Mouse (Mus musculus): ENCODE results near the gene Tbrg1. TPM values are rescaled to one million over a fixed set of nuclear protein-coding genes. Genes with fewer than 3 reads are reported as not detected.
A peak's percentile ranks its signal among the peaks of the same experiment; 100 is the strongest.

Gene Tbrg1
- polyA plus RNA-seq, 1 experiment from 2014 or later, result 98.7 TPM

DNA sequence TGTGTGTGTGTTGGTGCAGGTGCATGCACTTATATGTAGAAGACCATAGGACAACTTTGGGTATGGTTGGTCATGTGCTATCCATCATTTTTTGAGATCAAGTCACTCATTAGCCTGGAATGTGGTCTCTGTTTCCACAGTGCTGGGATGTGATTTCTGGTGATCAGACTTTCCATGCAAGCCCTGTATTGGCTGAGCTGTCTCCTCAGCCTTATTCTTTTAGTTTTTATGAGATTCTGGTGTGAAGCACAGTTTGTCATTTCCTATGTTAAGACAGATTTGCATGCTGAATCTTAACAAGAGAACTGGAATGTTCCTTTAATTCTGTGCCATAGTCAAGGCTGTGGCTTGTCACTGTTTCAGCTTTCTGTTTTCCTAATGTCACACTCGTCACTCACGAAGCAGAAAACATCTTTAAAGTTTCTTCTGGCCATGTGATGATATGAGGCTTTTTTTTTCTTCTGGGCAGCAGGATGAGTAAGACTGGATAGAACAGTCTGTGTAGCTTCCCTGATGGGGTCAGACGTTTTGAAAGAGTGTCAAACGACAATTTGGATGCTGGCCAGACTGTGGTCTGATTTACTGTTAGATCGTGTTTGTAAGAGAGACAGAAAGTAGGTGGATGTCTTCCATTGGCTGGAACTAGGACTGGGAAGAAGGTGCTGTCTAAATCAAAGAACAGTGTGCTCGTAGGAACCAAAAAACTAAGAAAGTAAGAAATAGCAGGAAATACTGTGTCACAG is 20.1 kb downstream of the Tbrg1 start:
- Histone ChIP-seq H3K9me3 (replicated peaks; ENCODE audit: control insufficient read depth, low read length, poor library complexity, severe bottlenecking) (no peaks in the 10 kb centered on the region), H3K4me3 (ENCODE audit: low read depth, low read length) (no peak overlapping the region), H3K36me3 (ENCODE audit: control insufficient read depth, insufficient read depth, low read length) (no peaks in the 10 kb centered on the region), H3K27ac (ENCODE audit: low read length) (no peak overlapping the region), H3K27me3 (ENCODE audit: control insufficient read depth, insufficient read depth, low read depth, low read length) (no peaks in the 10 kb centered on the region), H3K9ac (ENCODE audit: low read depth, low read length) (no peak overlapping the region), H3K4me1 (ENCODE audit: control insufficient read depth, insufficient read depth, low read length) (no peaks in the 10 kb centered on the region), H3K4me2 (ENCODE audit: low read length) (no peak overlapping the region)
- no peak for ATAC-seq
- WGBS, result 60% methylated on average over 6 of the region's 6 CpGs

DNA sequence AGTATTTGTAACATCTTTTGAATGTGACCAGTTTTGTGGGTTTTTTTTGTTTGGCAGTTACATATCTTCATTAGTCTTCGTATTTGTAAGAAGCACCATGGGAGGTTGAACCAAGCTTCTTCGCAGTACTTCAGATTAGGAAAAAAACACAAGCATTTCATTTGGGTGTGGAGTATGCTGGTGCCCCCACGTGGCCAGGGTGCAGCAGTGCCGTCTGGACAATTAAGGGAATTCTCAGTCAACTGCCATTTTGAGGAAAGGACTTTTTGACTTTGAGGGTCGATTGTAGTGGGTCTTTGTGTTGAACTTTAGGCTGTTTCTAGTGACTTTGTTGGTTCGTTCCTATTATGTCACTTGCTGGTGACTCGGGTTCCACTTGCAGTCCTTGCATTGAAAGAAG is 20.8 kb downstream of the Tbrg1 start:
- 12% methylated on average over 7 of the region's 7 CpGs for WGBS
- no peaks in the 10 kb centered on the region for H3K27me3 ChIP-seq (ENCODE audit: control insufficient read depth, insufficient read depth, low read depth, low read length)
- no peak for ATAC-seq

GRCm38 (mm10) chr9:37634269-37634668 is 22.8 kb downstream of the Tbrg1 start:
- ATAC-seq, result no peak
- H3K4me2 ChIP-seq (ENCODE audit: low read length), result no peak overlapping the region
- H3K9ac ChIP-seq (ENCODE audit: low read depth, low read length), result no peak overlapping the region
- H3K4me1 ChIP-seq (ENCODE audit: control insufficient read depth, insufficient read depth, low read length), result no peaks in the 10 kb centered on the region
- no peaks in the 10 kb centered on the region for H3K36me3 ChIP-seq (ENCODE audit: control insufficient read depth, insufficient read depth, low read length)
- WGBS, result 82% methylated on average over 3 of the region's 3 CpGs
- no peak overlapping the region for H3K4me3 ChIP-seq (ENCODE audit: low read depth, low read length)
- no peak overlapping the region for H3K27ac ChIP-seq (ENCODE audit: low read length)
- no peaks in the 10 kb centered on the region for H3K27me3 ChIP-seq (ENCODE audit: control insufficient read depth, insufficient read depth, low read depth, low read length)
- no peaks in the 10 kb centered on the region for H3K9me3 ChIP-seq (replicated peaks; ENCODE audit: control insufficient read depth, low read length, poor library complexity, severe bottlenecking)

More for the DNA sequence above, 20.8 kb downstream of the Tbrg1 start:
- Histone ChIP-seq H3K4me2 (ENCODE audit: low read length) (no peak overlapping the region), H3K4me1 (ENCODE audit: control insufficient read depth, insufficient read depth, low read length) (no peaks in the 10 kb centered on the region), H3K27ac (ENCODE audit: low read length) (no peak overlapping the region), H3K9me3 (replicated peaks; ENCODE audit: control insufficient read depth, low read length, poor library complexity, severe bottlenecking) (no peaks in the 10 kb centered on the region), H3K4me3 (ENCODE audit: low read depth, low read length) (no peak overlapping the region), H3K9ac (ENCODE audit: low read depth, low read length) (no peak overlapping the region), H3K36me3 (ENCODE audit: control insufficient read depth, insufficient read depth, low read length) (no peaks in the 10 kb centered on the region)

DNA sequence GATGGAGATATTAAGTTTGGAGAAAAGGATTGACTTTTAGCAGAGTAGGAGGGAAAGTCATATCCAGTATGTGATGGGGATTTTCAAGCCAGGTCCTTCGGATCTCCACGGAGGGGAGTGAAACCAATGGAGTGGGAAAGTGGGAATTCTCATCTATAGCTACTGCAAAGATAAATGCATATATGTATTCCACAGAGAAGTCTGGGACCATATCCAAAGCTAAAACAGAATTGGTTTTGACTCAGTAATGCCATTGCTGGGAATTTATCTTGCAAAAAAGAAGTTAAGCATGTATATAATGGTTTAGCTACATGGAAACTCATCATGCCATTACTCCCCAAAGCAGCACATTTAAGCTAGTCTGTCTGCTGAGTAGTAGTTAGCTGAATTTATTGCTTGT is 24.8 kb downstream of the Tbrg1 start:
- Histone ChIP-seq H3K27ac (ENCODE audit: low read length) (no peak overlapping the region), H3K27me3 (ENCODE audit: control insufficient read depth, insufficient read depth, low read depth, low read length) (no peaks in the 10 kb centered on the region), H3K9ac (ENCODE audit: low read depth, low read length) (no peak overlapping the region), H3K9me3 (replicated peaks; ENCODE audit: control insufficient read depth, low read length, poor library complexity, severe bottlenecking) (no peaks in the 10 kb centered on the region), H3K4me2 (ENCODE audit: low read length) (no peak overlapping the region), H3K4me3 (ENCODE audit: low read depth, low read length) (no peak overlapping the region), H3K4me1 (ENCODE audit: control insufficient read depth, insufficient read depth, low read length) (no peaks in the 10 kb centered on the region), H3K36me3 (ENCODE audit: control insufficient read depth, insufficient read depth, low read length) (no peaks in the 10 kb centered on the region)
- WGBS, result 93% methylated on average over 2 of the region's 2 CpGs
- no peak for ATAC-seq

GRCm38 (mm10) chr9:37629941-37630340 is 27.2 kb downstream of the Tbrg1 start:
- 96% methylated on average over 2 of the region's 2 CpGs for WGBS

DNA sequence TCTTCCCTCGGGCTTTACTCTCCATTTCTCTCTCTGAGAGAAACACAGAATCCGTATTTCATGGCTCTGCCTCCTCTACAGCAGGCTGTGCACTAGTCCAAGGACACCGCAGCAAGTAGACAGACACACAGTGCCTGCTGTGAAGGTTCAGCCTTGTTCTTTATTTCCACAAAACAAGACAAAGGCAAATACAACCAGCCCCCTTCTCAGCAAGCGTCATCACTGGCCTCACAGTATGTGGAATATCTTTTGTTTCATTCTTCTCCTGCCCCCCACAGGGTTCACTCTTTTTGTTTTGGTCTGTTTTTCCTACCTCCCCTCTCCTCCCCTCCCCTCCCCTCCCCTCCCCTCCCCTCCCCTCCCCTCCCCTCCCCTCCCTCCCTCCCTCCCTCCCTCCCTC is 28.5 kb downstream of the Tbrg1 start:
- ATAC-seq, result no peak
- peaks cover 21% of the 10 kb centered on the region for H3K4me1 ChIP-seq (ENCODE audit: control insufficient read depth, insufficient read depth, low read length)
- H3K9me3 ChIP-seq (replicated peaks; ENCODE audit: control insufficient read depth, low read length, poor library complexity, severe bottlenecking), result no peaks in the 10 kb centered on the region
- no peak overlapping the region for H3K9ac ChIP-seq (ENCODE audit: low read depth, low read length)
- H3K27ac ChIP-seq (ENCODE audit: low read length), result no peak overlapping the region
- 39% methylated on average over 4 of the region's 4 CpGs for WGBS
- no peak overlapping the region for H3K4me3 ChIP-seq (ENCODE audit: low read depth, low read length)
- H3K4me2 ChIP-seq (ENCODE audit: low read length), result no peak overlapping the region
- no peaks in the 10 kb centered on the region for H3K27me3 ChIP-seq (ENCODE audit: control insufficient read depth, insufficient read depth, low read depth, low read length)
- no peaks in the 10 kb centered on the region for H3K36me3 ChIP-seq (ENCODE audit: control insufficient read depth, insufficient read depth, low read length)

More at GRCm38 (mm10) chr9:37629941-37630340, 27.2 kb downstream of the Tbrg1 start:
- no peak overlapping the region for H3K27ac ChIP-seq (ENCODE audit: low read length)
- H3K9me3 ChIP-seq (replicated peaks; ENCODE audit: control insufficient read depth, low read length, poor library complexity, severe bottlenecking), result no peaks in the 10 kb centered on the region
- H3K4me1 ChIP-seq (ENCODE audit: control insufficient read depth, insufficient read depth, low read length), result peaks cover 18% of the 10 kb centered on the region
- H3K36me3 ChIP-seq (ENCODE audit: control insufficient read depth, insufficient read depth, low read length), result no peaks in the 10 kb centered on the region
- no peak overlapping the region for H3K4me3 ChIP-seq (ENCODE audit: low read depth, low read length)
- no peak for ATAC-seq
- H3K27me3 ChIP-seq (ENCODE audit: control insufficient read depth, insufficient read depth, low read depth, low read length), result no peaks in the 10 kb centered on the region
- no peak overlapping the region for H3K9ac ChIP-seq (ENCODE audit: low read depth, low read length)
- no peak overlapping the region for H3K4me2 ChIP-seq (ENCODE audit: low read length)

GRCm38 (mm10) chr9:37627263-37627662 is 29.8 kb downstream of the Tbrg1 start:
- 89% methylated on average over 1 of the region's 1 CpGs for WGBS
- Histone ChIP-seq H3K27ac (ENCODE audit: low read length) (no peak overlapping the region), H3K4me2 (ENCODE audit: low read length) (no peak overlapping the region), H3K9ac (ENCODE audit: low read depth, low read length) (no peak overlapping the region), H3K9me3 (replicated peaks; ENCODE audit: control insufficient read depth, low read length, poor library complexity, severe bottlenecking) (no peaks in the 10 kb centered on the region), H3K4me3 (ENCODE audit: low read depth, low read length) (no peak overlapping the region), H3K27me3 (ENCODE audit: control insufficient read depth, insufficient read depth, low read depth, low read length) (no peaks in the 10 kb centered on the region), H3K36me3 (ENCODE audit: control insufficient read depth, insufficient read depth, low read length) (no peaks in the 10 kb centered on the region), H3K4me1 (ENCODE audit: control insufficient read depth, insufficient read depth, low read length) (peaks cover 21% of the 10 kb centered on the region)
- no peak for ATAC-seq

- H3K27me3 ChIP-seq (ENCODE audit: control insufficient read depth, insufficient read depth, low read depth, low read length), result no peaks in the 10 kb centered on the region
- H3K4me1 ChIP-seq (ENCODE audit: control insufficient read depth, insufficient read depth, low read length), result peaks cover 21% of the 10 kb centered on the region
- no peaks in the 10 kb centered on the region for H3K9me3 ChIP-seq (replicated peaks; ENCODE audit: control insufficient read depth, low read length, poor library complexity, severe bottlenecking)
- WGBS, result 7% methylated on average over 3 of the region's 3 CpGs
- H3K36me3 ChIP-seq (ENCODE audit: control insufficient read depth, insufficient read depth, low read length), result no peaks in the 10 kb centered on the region
- no peak overlapping the region; the same call in 1 of the 2 replicates for H3K4me3 ChIP-seq (ENCODE audit: low read depth, low read length)
- ATAC-seq, result peak; percentile 62
- peak overlapping the region; percentile 35; the same call in 1 of the 2 replicates for H3K9ac ChIP-seq (ENCODE audit: low read depth, low read length)
- H3K4me2 ChIP-seq (ENCODE audit: low read length), result peak overlapping the region; percentile 46
- H3K27ac ChIP-seq (ENCODE audit: low read length), result peak overlapping the region; percentile 93
Observed at GRCm38 (mm10) chr9:37626103-37626567, 31.0 kb downstream of the Tbrg1 start.

GRCm38 (mm10) chr9:37625641-37626040 is 31.5 kb downstream of the Tbrg1 start:
- peak; percentile 91 for ATAC-seq

More at GRCm38 (mm10) chr9:37625641-37626040, 31.5 kb downstream of the Tbrg1 start:
- Histone ChIP-seq H3K4me2 (ENCODE audit: low read length) (peak overlapping the region; percentile 46), H3K36me3 (ENCODE audit: control insufficient read depth, insufficient read depth, low read length) (no peaks in the 10 kb centered on the region), H3K4me3 (ENCODE audit: low read depth, low read length) (no peak overlapping the region), H3K4me1 (ENCODE audit: control insufficient read depth, insufficient read depth, low read length) (peaks cover 21% of the 10 kb centered on the region), H3K27me3 (ENCODE audit: control insufficient read depth, insufficient read depth, low read depth, low read length) (no peaks in the 10 kb centered on the region), H3K27ac (ENCODE audit: low read length) (peak overlapping the region; percentile 93), H3K9me3 (replicated peaks; ENCODE audit: control insufficient read depth, low read length, poor library complexity, severe bottlenecking) (no peaks in the 10 kb centered on the region), H3K9ac (ENCODE audit: low read depth, low read length) (peak overlapping the region; percentile 35)
- 6% methylated on average over 7 of the region's 7 CpGs for WGBS
